Mouse (Mus musculus): ENCODE measurements around the gene Alpk1. TPM values are rescaled to one million over a fixed set of nuclear protein-coding genes. Genes with fewer than 3 reads are reported as not detected.

Alpk1 gene
- total RNA-seq, 2 experiments from 2014 or later, result 1.9 to 2.1 TPM

GRCm38 (mm10) chr3:127694802-127695771 is 85.2 kb downstream of the Alpk1 start:
- DNase-seq (ENCODE audit: low spot score), result no peak

GRCm38 (mm10) chr3:127691230-127691629 is 89.1 kb downstream of the Alpk1 start:
- DNase-seq (ENCODE audit: low spot score), result no peak

- no peak for DNase-seq (ENCODE audit: low spot score)
Measured at GRCm38 (mm10) chr3:127679703-127680102, 100.6 kb downstream of the Alpk1 start.

DNA sequence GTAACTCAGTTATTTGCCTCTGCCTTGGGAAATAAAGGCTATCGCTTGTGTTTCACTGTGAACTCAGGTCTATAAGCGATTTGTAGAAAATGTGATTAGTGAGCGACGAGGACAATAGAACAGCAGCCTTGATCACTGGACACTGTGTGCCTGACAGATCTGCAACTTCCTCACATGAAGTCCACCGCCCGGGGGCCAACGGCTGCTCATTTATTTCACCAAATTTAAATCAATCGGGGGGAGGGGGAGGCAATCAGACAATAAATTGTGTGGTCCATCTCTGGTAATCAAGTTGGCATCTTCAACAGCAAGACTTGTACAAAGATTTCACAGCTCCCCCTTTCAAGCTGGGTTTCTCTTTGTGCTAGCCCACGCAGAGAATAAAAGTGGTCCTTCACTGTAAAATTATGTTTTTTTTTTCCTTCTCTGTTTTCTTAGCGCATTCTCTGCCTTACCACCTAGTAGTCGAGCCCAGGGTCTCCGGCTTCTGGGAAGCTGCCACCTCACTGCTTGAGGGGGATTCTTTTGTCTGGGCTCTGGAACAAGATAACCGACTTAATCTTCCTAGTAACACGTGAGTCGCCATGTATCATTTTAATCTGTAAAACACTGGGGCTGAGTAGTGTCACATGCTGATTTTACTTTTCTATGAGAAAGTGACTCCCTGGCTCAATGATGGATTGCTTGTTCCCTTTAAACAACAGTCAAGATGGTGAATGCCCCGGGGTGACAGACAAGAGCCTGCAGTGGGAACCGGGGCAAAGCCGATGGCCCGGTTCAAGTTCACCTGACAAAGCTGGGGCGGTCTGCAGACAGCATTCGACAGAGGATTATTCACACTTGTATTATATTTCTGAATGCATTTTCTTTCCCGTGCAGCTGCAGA is 118.4 kb downstream of the Alpk1 start:
- no peak for DNase-seq (ENCODE audit: low spot score)

DNA sequence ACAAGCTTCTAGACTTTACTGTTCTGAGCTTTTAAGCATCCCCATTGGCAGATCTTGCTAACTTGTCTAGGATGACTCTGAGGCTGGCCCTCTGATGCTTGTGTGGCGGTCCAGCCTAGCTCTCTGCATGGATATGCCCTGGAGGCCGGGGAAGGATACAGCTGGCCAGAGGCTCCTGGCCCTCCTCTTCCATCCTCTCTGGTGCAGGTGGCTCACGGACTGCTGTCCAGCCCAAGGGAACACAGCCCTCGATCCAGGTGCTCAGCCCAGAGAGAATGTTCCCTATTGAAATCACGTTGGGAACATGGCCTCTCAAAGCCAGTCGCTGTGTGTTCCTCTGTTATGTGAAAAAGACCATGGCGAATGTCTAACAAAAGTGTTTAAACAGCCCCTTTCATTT is 119.6 kb downstream of the Alpk1 start:
- DNase-seq (ENCODE audit: low spot score), result no peak

- no peak for DNase-seq (ENCODE audit: low spot score)
Measured at GRCm38 (mm10) chr3:127651742-127652653, 128.3 kb downstream of the Alpk1 start.

DNA sequence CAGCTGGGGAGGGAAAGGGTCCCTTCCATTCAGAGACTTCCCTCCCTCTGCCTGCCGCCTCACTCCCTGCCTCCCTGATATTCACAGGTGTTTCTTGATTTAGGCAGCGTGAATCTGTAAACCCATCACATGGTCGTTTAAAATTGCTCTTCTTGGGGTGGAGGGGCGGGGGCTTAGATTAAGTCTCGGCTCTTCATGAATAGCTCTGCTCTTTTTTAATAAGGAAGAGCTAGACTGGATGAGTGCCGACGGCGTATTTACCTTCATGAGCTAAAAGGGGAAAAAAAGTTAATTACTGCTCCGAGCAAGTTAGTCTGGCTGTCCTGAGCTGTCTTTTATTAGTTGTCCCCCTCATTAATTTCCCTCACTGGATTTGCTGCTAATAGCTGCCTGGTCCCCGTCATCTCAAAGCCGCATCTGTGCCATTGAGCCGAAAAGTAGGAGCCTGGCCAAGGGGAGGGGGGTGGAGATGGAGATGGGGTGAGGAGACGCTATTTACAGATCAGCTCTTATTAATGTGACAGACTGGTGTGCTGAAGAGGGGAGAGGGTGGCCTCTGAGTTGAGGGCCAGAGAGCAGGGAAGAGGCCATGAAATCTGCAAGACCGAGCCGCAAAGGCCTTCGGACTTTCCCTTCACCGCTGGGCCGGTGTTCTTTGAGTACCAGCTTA is 134.0 kb downstream of the Alpk1 start:
- DNase-seq (ENCODE audit: low spot score), result no peak

DNA sequence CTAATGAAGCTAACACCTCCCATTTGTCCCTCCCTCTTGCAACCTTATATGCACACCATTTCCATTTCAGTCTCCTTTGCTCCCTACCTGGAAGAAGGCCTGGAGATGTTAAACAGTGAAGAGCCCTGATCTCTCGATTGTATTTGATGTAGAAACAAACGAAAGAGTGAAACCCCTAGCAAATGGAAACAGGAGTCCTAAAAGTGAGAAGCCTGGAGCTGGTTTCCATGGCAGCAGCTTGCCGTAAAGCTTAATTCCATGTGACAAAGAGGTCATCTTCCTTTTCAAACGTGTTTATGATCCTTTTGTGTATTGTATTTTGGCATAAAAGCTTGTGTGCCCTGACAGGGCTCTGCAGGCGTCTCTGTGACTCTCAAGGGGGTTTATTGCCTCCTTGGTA is 138.1 kb downstream of the Alpk1 start:
- no peak for DNase-seq (ENCODE audit: low spot score)

GRCm38 (mm10) chr3:127640762-127641700 is 139.3 kb downstream of the Alpk1 start:
- DNase-seq (ENCODE audit: low spot score), result no peak

GRCm38 (mm10) chr3:127639875-127640761 is 140.2 kb downstream of the Alpk1 start:
- DNase-seq (ENCODE audit: low spot score), result no peak

GRCm38 (mm10) chr3:127634984-127635349 is 145.4 kb downstream of the Alpk1 start:
- no peak for DNase-seq (ENCODE audit: low spot score)

GRCm38 (mm10) chr3:127634101-127634983 is 146.0 kb downstream of the Alpk1 start:
- peak; percentile 56 for DNase-seq (ENCODE audit: low spot score)

GRCm38 (mm10) chr3:127633080-127634032 is 147.0 kb downstream of the Alpk1 start, which contains the start of gene Neurog2:
Gene Neurog2, plus strand, starts transcription at chr3:127633135.
- DNase-seq (ENCODE audit: low spot score), result no peak

DNA sequence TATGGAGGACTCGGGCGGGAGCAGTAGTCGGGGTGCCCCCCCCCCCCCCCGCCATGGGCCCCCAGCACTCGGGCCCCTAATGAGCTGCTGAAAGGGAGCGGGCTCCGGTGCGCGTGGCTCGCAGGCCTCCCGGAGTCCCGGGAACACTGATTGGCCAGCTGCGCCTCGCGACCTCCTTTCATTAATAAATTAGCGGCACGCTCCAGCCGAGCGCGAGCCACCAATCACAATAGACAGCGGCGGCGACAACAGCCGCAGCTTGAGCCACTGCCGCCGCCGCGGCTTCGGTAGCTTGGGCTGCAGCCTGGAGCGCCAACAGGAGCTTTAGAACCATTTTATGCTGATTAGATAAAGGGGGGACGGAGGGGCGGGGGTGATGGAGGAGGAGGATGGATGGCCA is 147.8 kb downstream of the Alpk1 start:
- DNase-seq (ENCODE audit: low spot score), result no peak

DNA sequence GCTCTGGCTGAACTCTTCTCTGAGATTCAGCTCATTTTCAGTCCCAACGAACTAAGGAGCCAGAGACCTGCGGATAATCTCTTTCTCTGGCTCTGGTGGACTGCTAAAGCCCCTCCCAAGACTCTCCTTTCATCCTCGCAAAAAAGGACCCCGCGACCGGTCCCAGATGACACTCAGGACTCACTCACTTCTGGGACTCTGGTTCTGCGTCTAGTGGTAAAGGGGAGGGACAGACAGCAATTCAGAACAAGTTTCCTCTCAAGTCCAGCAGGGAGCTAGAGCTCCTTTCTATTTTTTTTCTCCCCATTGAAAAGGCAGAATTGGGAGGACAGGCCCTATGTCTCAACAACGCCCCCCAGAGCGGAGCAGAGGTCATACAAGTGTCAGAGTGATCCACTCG is 148.7 kb downstream of the Alpk1 start:
- no peak for DNase-seq (ENCODE audit: low spot score)

GRCm38 (mm10) chr3:127630735-127631372 is 149.5 kb downstream of the Alpk1 start:
- no peak for DNase-seq (ENCODE audit: low spot score)
